Mouse (Mus musculus) limb, embryonic 15.5 days (tissue): ENCODE measurements around the gene Kif13a. TPM values are rescaled to one million over a fixed set of nuclear protein-coding genes. Genes with fewer than 3 reads are reported as not detected.

Source experiments
- ATAC-seq: fragments of 200-750 bp; cut with Nextera tagmentation; 2 replicates; pipeline ENCODE4 v1.8.0; 2017; ENCODE audit warnings: low read depth, moderate TSS enrichment; ENCODE audit not compliant: insufficient number of reproducible peaks, low FRiP score, low TSS enrichment
- H3K27ac ChIP-seq: fragments of 300-500 bp; sonication (generic); 2 replicates; pipeline ENCODE4 v1.5.1; 2015; ENCODE audit warnings: moderate library complexity, mild to moderate bottlenecking, inconsistent platforms
- H3K27me3 ChIP-seq: fragments of 300-500 bp; sonication (generic); 2 replicates; pipeline ENCODE4 v1.6.1; 2015; ENCODE audit warnings: inconsistent platforms
- H3K36me3 ChIP-seq: fragments of 300-500 bp; sonication (generic); 2 replicates; pipeline ENCODE4 v1.6.1; 2015; ENCODE audit warnings: inconsistent platforms
- H3K4me1 ChIP-seq: fragments of 300-500 bp; sonication (generic); 2 replicates; pipeline ENCODE4 v1.6.1; 2015; ENCODE audit warnings: inconsistent platforms
- H3K4me2 ChIP-seq: fragments of 300-500 bp; sonication (generic); 2 replicates; pipeline ENCODE4 v1.6.1; 2015; ENCODE audit warnings: mild to moderate bottlenecking, inconsistent platforms
- H3K4me3 ChIP-seq: fragments of 300-500 bp; sonication (generic); 2 replicates; pipeline ENCODE4 v1.5.1; 2015; ENCODE audit warnings: mild to moderate bottlenecking, inconsistent platforms
- H3K9ac ChIP-seq: fragments of 300-500 bp; sonication (generic); 2 replicates; pipeline ENCODE4 v1.6.1; 2015; ENCODE audit warnings: inconsistent platforms
- H3K9me3 ChIP-seq: fragments of 300-500 bp; sonication (generic); 2 replicates; pipeline ENCODE4 v1.6.1; 2016; ENCODE audit warnings: inconsistent platforms
- WGBS: fragments of 180-500 bp; shearing (Covaris S2); methylation state at CpG from one replicate; pipeline ENCODE4 v1.1.7; 2015; 5-methylcytosine and 5-hydroxymethylcytosine counted together
- polyA plus RNA-seq: library from polyadenylated mRNA; unstranded; fragments of >200 nt; fragmentation: Nextera tagmentation; extraction: Ambion mirVana; gene quantifications from 2 replicates; pipeline ENCODE4 v1.2.1, GENCODE M21; 2015

Gene Kif13a
- polyA plus RNA-seq, 1 experiment from 2014 or later: 23.7 TPM

DNA sequence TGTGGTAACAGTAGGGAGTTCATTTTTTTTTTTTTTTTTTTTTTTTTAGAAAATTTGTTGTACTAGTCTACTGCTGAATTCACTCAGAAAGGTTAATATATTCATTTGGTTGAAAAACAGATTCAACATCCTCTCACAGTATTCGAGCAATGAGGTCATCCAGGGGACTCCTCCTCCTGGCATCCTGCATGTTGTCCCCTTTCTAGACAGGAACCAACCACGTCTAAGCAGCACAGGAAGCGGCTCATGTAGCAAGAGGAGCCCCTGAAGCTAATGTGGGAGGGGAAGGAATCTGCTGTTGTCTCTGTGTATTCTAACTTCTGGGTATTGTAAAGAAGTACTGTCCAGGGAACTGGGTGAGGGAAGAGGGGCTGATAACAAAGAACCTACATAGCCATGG is 18.4 kb upstream of the Kif13a start:
- Histone ChIP-seq H3K4me2 (no peak overlapping the region), H3K36me3 (no peaks in the 10 kb centered on the region), H3K27me3 (no peaks in the 10 kb centered on the region), H3K4me3 (no peak overlapping the region), H3K4me1 (peaks cover 21% of the 10 kb centered on the region), H3K27ac (no peak overlapping the region), H3K9me3 (no peaks in the 10 kb centered on the region), H3K9ac (no peak overlapping the region)
- 55% methylated on average over 3 of the region's 3 CpGs for WGBS
- no peak for ATAC-seq

GRCm38 (mm10) chr13:46946041-46946440 is 16.4 kb upstream of the Kif13a start:
- no peak for ATAC-seq
- Histone ChIP-seq H3K4me1 (peaks cover 14% of the 10 kb centered on the region), H3K36me3 (no peaks in the 10 kb centered on the region), H3K27ac (no peak overlapping the region), H3K9ac (no peak overlapping the region), H3K4me3 (no peak overlapping the region), H3K4me2 (no peak overlapping the region), H3K9me3 (no peaks in the 10 kb centered on the region), H3K27me3 (no peaks in the 10 kb centered on the region)
- WGBS: 36% methylated on average over 5 of the region's 5 CpGs

- H3K9me3 ChIP-seq: no peaks in the 10 kb centered on the region
- H3K4me2 ChIP-seq: no peak overlapping the region
- H3K27ac ChIP-seq: no peak overlapping the region
- H3K9ac ChIP-seq: no peak overlapping the region
- WGBS: 66% methylated on average over 3 of the region's 3 CpGs
- ATAC-seq: no peak
- H3K4me1 ChIP-seq: peaks cover 13% of the 10 kb centered on the region
- H3K36me3 ChIP-seq: no peaks in the 10 kb centered on the region
- H3K4me3 ChIP-seq: no peak overlapping the region
- H3K27me3 ChIP-seq: no peaks in the 10 kb centered on the region
Observed at GRCm38 (mm10) chr13:46945256-46945655, 15.6 kb upstream of the Kif13a start.

DNA sequence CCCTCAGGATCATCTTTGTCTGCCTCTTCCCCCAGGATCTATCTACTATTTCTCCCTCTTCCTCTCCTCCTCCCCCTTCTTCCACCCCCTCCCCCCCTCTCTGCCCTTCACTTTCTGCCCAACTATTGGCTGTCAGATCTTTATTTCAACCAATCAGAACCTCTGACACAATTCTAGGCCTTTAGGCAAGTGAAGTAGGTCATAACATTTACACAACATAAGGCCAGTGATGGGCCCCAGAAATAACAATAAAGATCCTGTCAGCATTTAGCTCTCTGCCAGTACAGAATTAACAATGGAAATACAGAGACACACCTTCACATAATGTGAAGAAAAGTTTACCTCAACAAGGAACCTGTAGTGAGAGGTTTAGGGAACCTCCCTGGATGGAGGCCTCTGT is 13.6 kb upstream of the Kif13a start:
- no peak overlapping the region for H3K4me2 ChIP-seq
- no peaks in the 10 kb centered on the region for H3K9me3 ChIP-seq
- H3K4me3 ChIP-seq: no peak overlapping the region
- H3K36me3 ChIP-seq: no peaks in the 10 kb centered on the region
- peaks cover 13% of the 10 kb centered on the region for H3K4me1 ChIP-seq
- H3K27me3 ChIP-seq: no peaks in the 10 kb centered on the region
- H3K27ac ChIP-seq: no peak overlapping the region
- H3K9ac ChIP-seq: no peak overlapping the region
- no peak for ATAC-seq

DNA sequence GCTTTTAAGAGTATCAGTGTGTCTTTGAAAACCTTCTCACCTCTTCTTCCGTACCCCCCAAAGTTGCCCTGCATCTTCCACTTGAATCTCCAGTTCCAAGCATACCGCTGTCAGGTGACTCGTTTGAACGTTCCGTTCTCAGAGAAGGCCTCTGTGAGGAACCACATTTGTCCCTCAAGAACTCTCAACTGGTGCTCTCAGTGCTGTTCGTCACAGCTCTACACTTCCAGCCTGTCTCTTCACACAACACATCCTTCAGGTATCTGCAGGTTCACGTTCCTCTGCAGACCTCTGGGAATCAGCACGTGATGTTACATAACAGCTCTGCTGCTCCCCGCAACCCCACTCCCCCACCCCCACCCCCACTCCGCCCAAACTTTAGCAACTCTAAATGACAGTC is 4.4 kb upstream of the Kif13a start:
- H3K4me1 ChIP-seq: peaks cover 7% of the 10 kb centered on the region
- H3K27me3 ChIP-seq: 0 out of 2 replicates have a peak, but pooled peaks cover 6% of the 10 kb centered on the region
- H3K9ac ChIP-seq: no peak overlapping the region
- no peak overlapping the region for H3K4me3 ChIP-seq
- no peaks in the 10 kb centered on the region for H3K9me3 ChIP-seq
- ATAC-seq: no peak
- H3K36me3 ChIP-seq: no peaks in the 10 kb centered on the region
- H3K27ac ChIP-seq: no peak overlapping the region
- WGBS: 74% methylated on average over 10 of the region's 10 CpGs
- H3K4me2 ChIP-seq: no peak overlapping the region

DNA sequence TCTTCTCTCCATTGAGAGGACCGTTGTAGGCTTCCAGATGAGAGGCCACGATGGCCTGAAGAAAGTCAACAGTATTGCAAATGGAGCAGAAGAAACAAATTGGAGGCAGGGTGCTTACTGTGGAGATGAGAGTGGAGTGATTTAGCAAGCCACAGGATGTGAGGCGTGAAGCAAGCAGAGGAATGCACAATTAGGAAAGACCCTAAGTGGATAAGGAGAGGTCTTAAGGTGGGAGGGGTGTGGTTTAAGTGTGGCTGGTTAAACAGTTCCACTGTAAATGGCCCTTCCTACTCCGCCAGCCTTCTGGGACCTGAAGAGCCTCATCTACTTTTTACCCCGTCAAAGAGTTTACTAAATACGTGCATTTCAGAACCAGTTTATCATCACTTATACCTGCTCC is 3.2 kb upstream of the Kif13a start:
- H3K27me3 ChIP-seq: 0 out of 2 replicates have a peak, but pooled peaks cover 6% of the 10 kb centered on the region
- WGBS: 82% methylated on average over 6 of the region's 6 CpGs
- H3K9me3 ChIP-seq: no peaks in the 10 kb centered on the region
- no peak overlapping the region for H3K9ac ChIP-seq
- no peak overlapping the region for H3K27ac ChIP-seq
- peaks cover 12% of the 10 kb centered on the region for H3K4me1 ChIP-seq
- H3K36me3 ChIP-seq: no peaks in the 10 kb centered on the region
- ATAC-seq: no peak
- H3K4me2 ChIP-seq: no peak overlapping the region
- H3K4me3 ChIP-seq: no peak overlapping the region

- Histone ChIP-seq H3K27me3 (0 out of 2 replicates have a peak, but pooled peaks cover 6% of the 10 kb centered on the region), H3K9ac (no peak overlapping the region), H3K4me1 (peaks cover 12% of the 10 kb centered on the region), H3K4me2 (no peak overlapping the region), H3K36me3 (no peaks in the 10 kb centered on the region), H3K9me3 (no peaks in the 10 kb centered on the region), H3K27ac (no peak overlapping the region), H3K4me3 (no peak overlapping the region)
- no peak for ATAC-seq
- 82% methylated on average over 1 of the region's 1 CpGs for WGBS
Observed at GRCm38 (mm10) chr13:46932049-46932448, 2.4 kb upstream of the Kif13a start.

DNA sequence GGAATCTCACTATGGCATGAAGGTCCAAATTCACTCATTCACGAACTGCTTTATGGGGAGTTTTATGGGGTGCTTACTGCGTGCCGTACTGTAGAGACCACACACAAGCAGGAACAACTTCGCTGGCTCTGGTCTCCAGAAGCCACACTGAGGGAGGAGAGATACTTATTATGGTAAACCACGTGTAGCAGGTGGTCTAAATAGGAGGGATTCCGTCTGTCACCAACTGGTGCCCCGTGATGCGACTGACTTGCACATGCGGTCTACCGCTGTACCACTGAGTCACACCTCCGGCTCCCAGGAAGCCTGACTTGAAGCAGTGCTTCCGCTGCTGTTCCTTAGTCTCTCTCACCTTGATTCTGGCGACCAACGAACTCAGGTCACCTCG is 986 bp upstream of the Kif13a start:
- ATAC-seq: peak; percentile 25; the same call in 1 of the 2 replicates

GRCm38 (mm10) chr13:46928961-46929691 is 541 bp downstream of the Kif13a start:
- 0 out of 2 replicates have a peak, but pooled peaks cover 6% of the 10 kb centered on the region for H3K27me3 ChIP-seq
- no peaks in the 10 kb centered on the region for H3K9me3 ChIP-seq
- 0 out of 2 replicates have a peak, but pooled peaks cover 5% of the 10 kb centered on the region for H3K36me3 ChIP-seq
- ATAC-seq: peak; percentile 64; the same call in 1 of the 2 replicates
- peak overlapping the region; percentile 91 for H3K9ac ChIP-seq
- WGBS: under 1% methylated on average over 56 of the region's 60 CpGs
- peak overlapping the region; percentile 98 for H3K27ac ChIP-seq
- H3K4me3 ChIP-seq: peak overlapping the region; percentile 89
- peak overlapping the region; percentile 84 for H3K4me2 ChIP-seq
- H3K4me1 ChIP-seq: peaks cover 14% of the 10 kb centered on the region

More for the DNA sequence above, 986 bp upstream of the Kif13a start:
- Histone ChIP-seq H3K27me3 (0 out of 2 replicates have a peak, but pooled peaks cover 6% of the 10 kb centered on the region), H3K4me3 (peak overlapping the region; percentile 89), H3K9ac (peak overlapping the region; percentile 91; the same call in 1 of the 2 replicates), H3K4me1 (peaks cover 14% of the 10 kb centered on the region), H3K4me2 (peak overlapping the region; percentile 84), H3K36me3 (0 out of 2 replicates have a peak, but pooled peaks cover 5% of the 10 kb centered on the region), H3K9me3 (no peaks in the 10 kb centered on the region), H3K27ac (peak overlapping the region; percentile 98)
- under 1% methylated on average over 15 of the region's 15 CpGs for whole genome bisulfite sequencing

GRCm38 (mm10) chr13:46928404-46928803 is 1.3 kb downstream of the Kif13a start:
- Histone ChIP-seq H3K27me3 (0 out of 2 replicates have a peak, but pooled peaks cover 6% of the 10 kb centered on the region), H3K36me3 (0 out of 2 replicates have a peak, but pooled peaks cover 5% of the 10 kb centered on the region), H3K4me3 (peak overlapping the region; percentile 89), H3K4me1 (peaks cover 14% of the 10 kb centered on the region), H3K4me2 (peak overlapping the region; percentile 84), H3K9me3 (no peaks in the 10 kb centered on the region), H3K27ac (no peak overlapping the region), H3K9ac (no peak overlapping the region; the same call in 1 of the 2 replicates)
- 32% methylated on average over 5 of the region's 5 CpGs for WGBS
- ATAC-seq: no peak

GRCm38 (mm10) chr13:46925671-46926070 is 4.0 kb downstream of the Kif13a start:
- Histone ChIP-seq H3K4me3 (no peak overlapping the region), H3K27me3 (no peaks in the 10 kb centered on the region), H3K27ac (no peak overlapping the region), H3K9me3 (no peaks in the 10 kb centered on the region), H3K9ac (no peak overlapping the region), H3K36me3 (0 out of 2 replicates have a peak, but pooled peaks cover 5% of the 10 kb centered on the region), H3K4me2 (no peak overlapping the region), H3K4me1 (peaks cover 18% of the 10 kb centered on the region)
- ATAC-seq: no peak
- WGBS: 81% methylated on average over 13 of the region's 13 CpGs

GRCm38 (mm10) chr13:46921559-46921958 is 8.1 kb downstream of the Kif13a start:
- no peak for ATAC-seq
- WGBS: 43% methylated on average over 8 of the region's 8 CpGs
- no peaks in the 10 kb centered on the region for H3K27me3 ChIP-seq

More at GRCm38 (mm10) chr13:46921559-46921958, 8.1 kb downstream of the Kif13a start:
- Histone ChIP-seq H3K9me3 (no peaks in the 10 kb centered on the region), H3K27ac (no peak overlapping the region), H3K9ac (no peak overlapping the region), H3K4me3 (no peak overlapping the region), H3K4me1 (peaks cover 17% of the 10 kb centered on the region), H3K36me3 (0 out of 2 replicates have a peak, but pooled peaks cover 5% of the 10 kb centered on the region), H3K4me2 (no peak overlapping the region)
